Mouse (Mus musculus) olfactory bulb, adult 2 months (tissue): ENCODE measurements around the gene Atp13a3.

Experiments used
- CTCF ChIP-seq: fragments of 200-500 bp; IDR thresholded peaks from 2 replicates; pipeline ENCODE4 v1.5.1; 2012; ENCODE audit warnings: low read depth, mild to moderate bottlenecking, low read length, moderate library complexity; ENCODE audit not compliant: insufficient read depth
- POLR2A ChIP-seq: fragments of 200-500 bp; IDR thresholded peaks from 2 replicates; pipeline ENCODE4 v1.6.1; 2012; ENCODE audit warnings: mild to moderate bottlenecking, low read depth, low read length, moderate library complexity; ENCODE audit not compliant: insufficient read depth

GRCm38 (mm10) chr16:30390650-30391340 lies 15.0 kb downstream of the Atp13a3 start:
- TF ChIP-seq CTCF: no peak
- no peak for TF ChIP-seq POLR2A
